In the genomic region with DNA sequence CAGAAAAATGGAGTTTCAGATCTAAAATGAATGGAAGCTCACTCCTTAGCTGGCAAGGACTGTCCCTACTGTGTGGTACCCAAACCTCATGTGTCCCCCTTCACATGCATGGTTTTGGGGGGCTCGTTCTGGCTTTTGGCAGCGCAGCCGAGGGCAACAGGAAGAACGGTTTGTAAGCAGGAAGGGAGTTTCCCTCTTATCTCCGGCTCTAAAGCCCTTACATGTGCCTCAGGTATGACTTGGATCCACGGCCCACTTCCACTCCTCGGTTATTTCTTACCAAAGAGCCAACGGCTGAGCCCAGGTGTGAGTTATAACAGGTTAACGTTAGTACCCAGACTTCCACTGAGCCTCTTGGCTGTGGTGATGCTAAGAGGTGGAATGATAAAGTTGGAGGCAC, we compare ENCODE assay signal across 19 mouse cellular contexts.
DNase-seq lines count a peak whose midpoint lies in the region; ATAC-seq and TF ChIP-seq lines count a peak whose summit lies in the region.
"Had no signal": no experiment of that assay in that cellular context is flagged by ENCODE, and none has a peak within 500 bp of the region (broad histone marks: within the 10 kb centered on the region; RNA-seq: fewer than 3 reads in every experiment).

No protein-coding gene starts in this region.

- no peak overlapping the region for H3K4me3 ChIP-seq in forebrain, embryonic 15.5 days
- no peak overlapping the region for H3K4me3 ChIP-seq in forebrain, postnatal 0 days (ENCODE audit: low read depth, low read length)
- no peak overlapping the region for H3K4me3 ChIP-seq in midbrain, embryonic 12.5 days
- no peak overlapping the region for H3K4me3 ChIP-seq in midbrain, postnatal 0 days (ENCODE audit: low read depth, low read length)
- no peak overlapping the region for H3K4me3 ChIP-seq in embryonic facial prominence, embryonic 10.5 days
- H3K4me3 ChIP-seq: embryonic facial prominence, embryonic 12.5 days; forebrain, embryonic 13.5 days; heart, embryonic 13.5 days; intestine, embryonic 15.5 days had no signal

- H3K4me2 ChIP-seq in forebrain, embryonic 15.5 days (replicated peaks) = no peak overlapping the region
- H3K4me2 ChIP-seq in forebrain, postnatal 0 days (ENCODE audit: low read depth) = no peak overlapping the region
- no peak overlapping the region for H3K4me2 ChIP-seq in midbrain, embryonic 12.5 days (replicated peaks)
- no peak overlapping the region for H3K4me2 ChIP-seq in midbrain, postnatal 0 days (ENCODE audit: low read depth, low read length, poor library complexity, severe bottlenecking)
- H3K4me2 ChIP-seq: embryonic facial prominence, embryonic 12.5 days; heart, embryonic 13.5 days; intestine, embryonic 15.5 days had no signal

- no peak for ATAC-seq in forebrain, embryonic 15.5 days (replicated peaks)
- ATAC-seq in forebrain, postnatal 0 days = no peak
- no peak for ATAC-seq in midbrain, embryonic 12.5 days (ENCODE audit: low FRiP score, low read depth)
- no peak for ATAC-seq in midbrain, postnatal 0 days (ENCODE audit: low FRiP score)
- ATAC-seq: intestine, embryonic 15.5 days had no signal

- no peak for DNase-seq in forebrain, postnatal 0 days
- no peak for DNase-seq in midbrain, postnatal 0 days (ENCODE audit: low spot score)
- DNase-seq in MEL-GATA-1-ER (ENCODE audit: extremely low read depth, low read depth) = peak; percentile 7
- DNase-seq in naive thymus-derived CD4-positive, alpha-beta T cell, adult 2 months (ENCODE audit: low read depth) = peak; percentile 28
- no peak for DNase-seq in embryonic facial prominence, embryonic 10.5 days (ENCODE audit: low spot score)
- DNase-seq: adrenal gland, adult 2 months; adrenal gland, postnatal 25 days; cerebellum, adult 8-10 months; cerebellum, postnatal 14 days; embryo, embryonic 11 days; gastrocnemius, postnatal 36 days; heart, adult 11 months; heart, postnatal 36 days had no signal

- WGBS in forebrain, embryonic 15.5 days = 82% methylated on average over 9 of the region's 9 CpGs
- 81% methylated on average over 9 of the region's 9 CpGs for WGBS in forebrain, postnatal 0 days
- WGBS in midbrain, embryonic 12.5 days = 90% methylated on average over 9 of the region's 9 CpGs
- 82% methylated on average over 9 of the region's 9 CpGs for WGBS in midbrain, postnatal 0 days
- 93% methylated on average over 9 of the region's 9 CpGs for WGBS in embryonic facial prominence, embryonic 10.5 days

- H3K27ac ChIP-seq in forebrain, embryonic 15.5 days (replicated peaks) = 0 out of 2 replicates have a peak overlapping the region, but pooled peaks have one; percentile 46
- no peak overlapping the region for H3K27ac ChIP-seq in forebrain, postnatal 0 days (ENCODE audit: low read depth, low read length)
- peak overlapping the region; percentile 35; the same call in 1 of the 2 replicates for H3K27ac ChIP-seq in midbrain, embryonic 12.5 days (replicated peaks)
- H3K27ac ChIP-seq in midbrain, postnatal 0 days (ENCODE audit: low read depth, low read length) = no peak overlapping the region
- no peak overlapping the region for H3K27ac ChIP-seq in embryonic facial prominence, embryonic 10.5 days (replicated peaks)
- H3K27ac ChIP-seq: embryonic facial prominence, embryonic 12.5 days; forebrain, embryonic 13.5 days; heart, embryonic 13.5 days; intestine, embryonic 15.5 days had no signal

- H3K27me3 ChIP-seq in forebrain, embryonic 15.5 days = no peaks in the 10 kb centered on the region
- H3K27me3 ChIP-seq in forebrain, postnatal 0 days (ENCODE audit: insufficient read depth, low read length) = no peaks in the 10 kb centered on the region
- no peaks in the 10 kb centered on the region for H3K27me3 ChIP-seq in midbrain, embryonic 12.5 days
- no peaks in the 10 kb centered on the region for H3K27me3 ChIP-seq in midbrain, postnatal 0 days (ENCODE audit: insufficient read depth, low read length)
- H3K27me3 ChIP-seq in embryonic facial prominence, embryonic 10.5 days (replicated peaks; ENCODE audit: low read depth, poor library complexity, severe bottlenecking) = no peaks in the 10 kb centered on the region
- H3K27me3 ChIP-seq: embryonic facial prominence, embryonic 12.5 days; heart, embryonic 13.5 days; intestine, embryonic 15.5 days had no signal

- H3K9ac ChIP-seq in forebrain, embryonic 15.5 days (replicated peaks) = no peak overlapping the region
- no peak overlapping the region for H3K9ac ChIP-seq in forebrain, postnatal 0 days
- H3K9ac ChIP-seq in midbrain, embryonic 12.5 days (replicated peaks) = no peak overlapping the region
- H3K9ac ChIP-seq in midbrain, postnatal 0 days (replicated peaks; ENCODE audit: low read length, poor library complexity, severe bottlenecking) = no peak overlapping the region
- H3K9ac ChIP-seq: embryonic facial prominence, embryonic 12.5 days; forebrain, embryonic 13.5 days; heart, embryonic 13.5 days; intestine, embryonic 15.5 days had no signal

- peaks cover 37% of the 10 kb centered on the region for H3K4me1 ChIP-seq in forebrain, embryonic 15.5 days
- H3K4me1 ChIP-seq in forebrain, postnatal 0 days (ENCODE audit: insufficient read depth) = peaks cover 14% of the 10 kb centered on the region; the same call in 1 of the 2 replicates
- H3K4me1 ChIP-seq in midbrain, embryonic 12.5 days = peaks cover 36% of the 10 kb centered on the region
- H3K4me1 ChIP-seq in midbrain, postnatal 0 days (ENCODE audit: insufficient read depth, low read length) = peaks cover 5% of the 10 kb centered on the region; the same call in 1 of the 2 replicates
- H3K4me1 ChIP-seq in embryonic facial prominence, embryonic 10.5 days = peaks cover 32% of the 10 kb centered on the region
- H3K4me1 ChIP-seq: embryonic facial prominence, embryonic 12.5 days had no signal

- no peak for TF ChIP-seq CTCF in forebrain, postnatal 0 days (IDR thresholded peaks at IDR 0.05; ENCODE audit: low read depth)
- no peak for TF ChIP-seq CTCF in midbrain, postnatal 0 days (IDR thresholded peaks at IDR 0.05)

- no peaks in the 10 kb centered on the region for H3K36me3 ChIP-seq in forebrain, embryonic 15.5 days
- no peaks in the 10 kb centered on the region for H3K36me3 ChIP-seq in forebrain, postnatal 0 days (ENCODE audit: insufficient read depth)
- H3K36me3 ChIP-seq in midbrain, embryonic 12.5 days = peaks cover 33% of the 10 kb centered on the region
- H3K36me3 ChIP-seq in midbrain, postnatal 0 days (ENCODE audit: insufficient read depth, low read length) = peaks cover 16% of the 10 kb centered on the region
- peaks cover 46% of the 10 kb centered on the region for H3K36me3 ChIP-seq in embryonic facial prominence, embryonic 10.5 days (replicated peaks)

- H3K9me3 ChIP-seq in forebrain, embryonic 15.5 days = no peaks in the 10 kb centered on the region
- H3K9me3 ChIP-seq in forebrain, postnatal 0 days (ENCODE audit: low read length) = no peaks in the 10 kb centered on the region
- H3K9me3 ChIP-seq in midbrain, embryonic 12.5 days = no peaks in the 10 kb centered on the region
- no peaks in the 10 kb centered on the region for H3K9me3 ChIP-seq in midbrain, postnatal 0 days (ENCODE audit: low read length)
- H3K9me3 ChIP-seq in embryonic facial prominence, embryonic 10.5 days = no peaks in the 10 kb centered on the region
- H3K9me3 ChIP-seq: embryonic facial prominence, embryonic 12.5 days; forebrain, embryonic 13.5 days; heart, embryonic 13.5 days; intestine, embryonic 15.5 days had no signal

Comparison
In these comparisons a context has a peak if more than half of its experiments do, and no peak if none do; other contexts are left out.
1. H3K27ac ChIP-seq: peak in forebrain, embryonic 15.5 days (single experiment) and midbrain, embryonic 12.5 days (single experiment); none in forebrain, postnatal 0 days (single experiment), midbrain, postnatal 0 days (single experiment) and embryonic facial prominence, embryonic 10.5 days (single experiment).
2. DNase-seq: peak in MEL-GATA-1-ER (single experiment) and naive thymus-derived CD4-positive, alpha-beta T cell, adult 2 months (single experiment); none in forebrain, postnatal 0 days (single experiment), midbrain, postnatal 0 days (single experiment) and embryonic facial prominence, embryonic 10.5 days (single experiment).